Mouse (Mus musculus) heart, embryonic 14.5 days (tissue): ENCODE results near the gene Cebpg. TPM values are rescaled to one million over a fixed set of nuclear protein-coding genes. Genes with fewer than 3 reads are reported as not detected.

Source experiments
- ATAC-seq: fragments of 200-750 bp; cut with Nextera tagmentation; 2 replicates; pipeline ENCODE4 v1.8.0; 2017; ENCODE audit warnings: low read depth, moderate TSS enrichment; ENCODE audit not compliant: insufficient number of reproducible peaks, insufficient read depth, low FRiP score
- H3K27ac ChIP-seq, 2 experiments: fragments of 200-500 bp in 1 of 2; fragments of 300-500 bp in 1 of 2; sonication (generic) in 1 of 2; replicated peaks in 1 of 2; 2 replicates each; pipeline ENCODE4 v1.5.1; 2012 to 2014; ENCODE audit warnings: low read depth in 2 of 2, low read length in 2 of 2, control low read depth in 1 of 2, mild to moderate bottlenecking in 1 of 2, mixed read lengths in 1 of 2; ENCODE audit not compliant: control insufficient read depth in 1 of 2, insufficient read depth in 1 of 2
- H3K27me3 ChIP-seq: fragments of 300-500 bp; sonication (generic); 2 replicates; pipeline ENCODE4 v1.6.1; 2014; ENCODE audit warnings: mild to moderate bottlenecking, low read length, control low read depth; ENCODE audit not compliant: control insufficient read depth, insufficient read depth
- H3K36me3 ChIP-seq: fragments of 300-500 bp; sonication (generic); 2 replicates; pipeline ENCODE4 v1.6.1; 2014; ENCODE audit warnings: mild to moderate bottlenecking, control low read depth, low read length, mixed read lengths; ENCODE audit not compliant: control insufficient read depth, insufficient read depth
- H3K4me1 ChIP-seq, 2 experiments: fragments of 200-500 bp in 1 of 2; fragments of 300-500 bp in 1 of 2; sonication (generic) in 1 of 2; 2 replicates each; pipeline ENCODE4 v1.6.1; 2012 to 2014; ENCODE audit warnings: low read length in 2 of 2, control low read depth in 1 of 2, mixed read lengths in 1 of 2; ENCODE audit not compliant: control insufficient read depth in 2 of 2, insufficient read depth in 2 of 2
- H3K4me2 ChIP-seq: fragments of 300-500 bp; sonication (generic); 2 replicates; pipeline ENCODE4 v1.6.1; 2014; ENCODE audit warnings: mild to moderate bottlenecking, low read length
- H3K4me3 ChIP-seq, 2 experiments: fragments of 200-500 bp in 1 of 2; fragments of 300-500 bp in 1 of 2; sonication (generic) in 1 of 2; 2 replicates each; pipeline ENCODE4 v1.5.1; 2012 to 2014; ENCODE audit warnings: low read length in 2 of 2, mild to moderate bottlenecking in 2 of 2, control low read depth in 1 of 2, low read depth in 1 of 2, moderate library complexity in 1 of 2; ENCODE audit not compliant: control insufficient read depth in 1 of 2, insufficient read depth in 1 of 2
- H3K9ac ChIP-seq: fragments of 300-500 bp; sonication (generic); 2 replicates; pipeline ENCODE4 v1.6.1; 2014; ENCODE audit warnings: mild to moderate bottlenecking, low read length
- H3K9me3 ChIP-seq: fragments of 300-500 bp; sonication (generic); 2 replicates; pipeline ENCODE4 v1.6.1; 2016; ENCODE audit warnings: low read length, control low read depth; ENCODE audit not compliant: control insufficient read depth
- WGBS: fragments of 180-500 bp; shearing (Covaris S2); extraction: QIAGEN DNeasy Blood & Tissue Kit; methylation state at CpG from one replicate; pipeline ENCODE4 v1.1.7; 2014; 5-methylcytosine and 5-hydroxymethylcytosine counted together
- polyA plus RNA-seq: library from polyadenylated mRNA; unstranded; fragments of >200 nt; fragmentation: Nextera tagmentation; extraction: Ambion mirVana; gene quantifications from 2 replicates; pipeline ENCODE4 v1.2.1, GENCODE M21; 2014

Cebpg gene
- polyA plus RNA-seq, 1 experiment from 2014 or later, result 18.3 TPM

DNA sequence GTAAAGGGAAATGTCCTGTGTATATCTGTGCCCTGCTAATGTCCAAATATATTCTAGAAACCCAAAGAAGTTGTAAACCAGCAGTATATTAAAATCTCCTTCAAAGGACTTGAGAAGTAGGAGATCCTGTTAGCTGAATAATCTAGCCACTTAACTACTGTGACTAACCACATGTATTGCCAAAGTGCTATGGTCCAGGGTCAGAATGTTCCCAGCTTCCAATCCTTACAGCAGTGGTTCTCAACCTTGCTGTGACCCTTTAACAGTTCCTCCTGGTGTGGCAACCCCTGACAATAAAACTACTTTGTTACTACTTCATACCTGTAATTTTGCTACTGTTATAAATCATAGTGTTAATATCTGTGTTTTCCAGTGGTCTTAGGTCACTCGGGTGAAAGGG lies 2.0 kb upstream of the Cebpg start:
- Histone ChIP-seq H3K9me3 (no peaks in the 10 kb centered on the region), H3K27me3 (no peaks in the 10 kb centered on the region), H3K4me1 (peaks cover 2 to 16% of the 10 kb centered on the region in 2 experiments; a peak in 3 of 4 replicates), H3K9ac (no peak overlapping the region), H3K4me3 (no peak overlapping the region), H3K4me2 (no peak overlapping the region), H3K27ac (no peak overlapping the region), H3K36me3 (no peaks in the 10 kb centered on the region)
- WGBS, result 79% methylated on average over 1 of the region's 1 CpGs
- no peak for ATAC-seq

DNA sequence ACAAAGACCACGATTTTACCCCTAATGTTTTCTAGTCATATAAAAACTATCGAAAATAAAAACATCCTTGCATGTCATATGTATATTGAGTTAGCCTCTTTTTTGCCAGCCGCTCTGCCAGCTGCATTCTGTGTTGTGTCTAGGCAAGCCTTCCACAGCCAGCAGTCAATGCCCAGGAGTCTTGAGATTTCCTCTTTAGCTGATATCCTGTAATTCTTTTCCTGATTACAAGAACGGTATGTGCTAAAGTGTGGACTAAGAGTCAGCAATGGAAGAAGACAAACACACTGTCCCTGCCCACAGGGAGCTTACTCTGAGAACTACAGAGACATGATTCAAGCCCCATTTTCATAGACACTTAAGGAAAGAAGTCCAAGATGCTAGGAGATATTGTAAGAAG lies 1.2 kb upstream of the Cebpg start:
- WGBS, result 72% methylated on average over 4 of the region's 4 CpGs
- Histone ChIP-seq H3K9me3 (no peaks in the 10 kb centered on the region), H3K4me1 (peaks cover 2 to 16% of the 10 kb centered on the region in 2 experiments; a peak in 3 of 4 replicates), H3K4me3 (no peak overlapping the region), H3K27ac (no peak overlapping the region), H3K36me3 (no peaks in the 10 kb centered on the region), H3K27me3 (no peaks in the 10 kb centered on the region), H3K9ac (no peak overlapping the region), H3K4me2 (no peak overlapping the region)
- ATAC-seq, result no peak

DNA sequence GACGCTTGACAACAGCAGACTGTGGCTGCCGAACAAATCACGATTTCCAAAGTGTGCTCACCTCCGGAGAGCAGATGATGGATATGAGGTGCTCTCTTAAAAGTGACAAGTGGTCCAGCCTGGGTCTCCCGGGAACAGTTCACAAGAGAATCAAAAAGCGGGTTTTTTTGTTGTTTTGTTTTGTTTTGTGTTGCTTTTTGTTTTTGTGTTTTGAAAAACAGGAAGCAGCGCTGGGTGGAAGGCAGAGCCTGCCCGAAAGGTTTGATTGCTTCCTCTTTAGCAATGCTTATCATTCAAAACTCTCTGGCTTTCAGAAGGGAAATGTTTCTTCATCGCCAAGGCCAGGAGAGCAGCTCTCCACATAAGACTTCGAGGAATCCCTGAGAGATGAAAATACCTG lies 626 bp upstream of the Cebpg start:
- ATAC-seq, result no peak
- Histone ChIP-seq H3K9ac (peak overlapping the region; percentile 92), H3K4me2 (peak overlapping the region; percentile 82), H3K36me3 (no peaks in the 10 kb centered on the region), H3K27me3 (no peaks in the 10 kb centered on the region), H3K9me3 (no peaks in the 10 kb centered on the region), H3K4me3 (peak overlapping the region; percentile 46 to 98), H3K4me1 (peaks cover 2 to 16% of the 10 kb centered on the region in 2 experiments; a peak in 3 of 4 replicates), H3K27ac (peak overlapping the region; percentile 14 to 16; a peak in 2 of 4 replicates)
- WGBS, result 10% methylated on average over 10 of the region's 10 CpGs

DNA sequence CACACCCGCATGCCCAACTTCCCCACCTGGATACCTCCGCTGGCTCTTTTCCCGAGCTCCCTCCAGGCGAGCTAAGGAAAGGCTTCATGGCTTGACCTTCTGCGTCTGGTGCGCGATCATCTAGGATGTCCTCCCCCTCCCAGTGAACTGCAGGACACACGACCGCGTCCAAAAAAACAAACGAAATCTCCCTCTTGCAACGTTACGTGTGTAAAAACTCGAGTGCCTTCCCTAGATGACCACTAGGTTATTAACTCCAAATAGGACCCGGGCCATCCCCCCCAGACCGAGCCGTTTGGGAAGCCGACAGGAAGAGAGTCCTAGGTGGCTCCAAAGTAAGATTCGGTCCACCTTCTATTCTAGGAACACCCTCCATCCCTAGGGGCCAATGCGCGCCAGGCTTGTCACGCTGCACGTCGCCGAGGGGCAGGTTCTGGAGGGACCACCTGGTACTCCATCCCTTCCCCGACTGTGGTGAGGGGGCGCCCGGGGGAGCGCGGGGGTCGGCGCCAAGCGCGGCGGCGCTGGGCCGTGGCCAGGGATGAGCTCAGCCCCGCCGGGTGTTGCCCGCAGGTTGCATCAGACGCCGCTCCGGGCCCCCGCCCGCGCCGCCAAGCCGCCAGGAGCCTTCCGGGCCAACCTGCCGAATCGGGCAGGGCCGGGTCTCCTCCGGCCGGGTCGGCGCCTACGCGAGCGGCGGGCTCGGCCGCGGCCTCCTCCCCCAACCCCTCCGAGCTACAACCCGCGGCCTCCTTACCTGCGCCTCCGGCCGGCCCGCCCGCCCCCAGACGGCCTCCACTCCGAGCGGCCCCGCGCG lies 546 bp downstream of the Cebpg start:
- peak; percentile 78 for ATAC-seq
- Histone ChIP-seq H3K4me3 (peak overlapping the region; percentile 87 to 98), H3K4me2 (peak overlapping the region; percentile 92), H3K4me1 (peaks cover 2 to 16% of the 10 kb centered on the region in 2 experiments; a peak in 3 of 4 replicates), H3K9ac (peak overlapping the region; percentile 92), H3K9me3 (no peaks in the 10 kb centered on the region), H3K27ac (peak overlapping the region; percentile 50 to 88), H3K36me3 (peaks cover 2% of the 10 kb centered on the region), H3K27me3 (no peaks in the 10 kb centered on the region)
- under 1% methylated on average over 68 of the region's 77 CpGs for WGBS

DNA sequence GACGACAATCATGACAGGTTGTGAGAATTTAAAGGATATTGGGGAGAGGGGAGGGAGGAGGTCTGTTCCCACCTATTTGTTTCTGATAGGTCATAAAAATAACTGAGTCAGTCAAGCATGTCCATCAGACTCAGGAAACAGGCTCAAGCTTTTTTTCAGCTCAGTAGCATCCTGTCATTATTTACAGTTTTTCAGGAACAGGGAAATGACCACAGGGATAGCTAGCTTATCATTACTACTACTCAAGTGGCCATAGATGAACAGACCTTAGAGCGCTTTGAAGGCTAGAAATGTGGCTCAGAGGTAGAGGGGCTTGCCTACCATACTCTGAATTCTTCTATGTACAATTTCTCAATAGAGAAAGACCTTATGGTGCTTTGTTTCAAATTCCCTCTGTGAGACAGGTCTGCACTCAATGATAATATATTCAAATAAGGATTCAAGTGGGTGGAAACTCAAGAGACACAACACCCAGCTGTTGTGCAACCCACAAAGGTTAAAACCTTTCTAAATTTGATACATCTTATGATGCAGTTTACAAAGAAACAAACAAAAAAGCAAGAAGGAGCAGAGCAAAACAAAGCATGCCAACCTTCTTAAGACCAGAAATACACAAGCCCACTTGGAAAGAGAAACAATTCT lies 1.3 kb downstream of the Cebpg start:
- Histone ChIP-seq H3K4me1 (peaks cover 2 to 16% of the 10 kb centered on the region in 2 experiments; a peak in 3 of 4 replicates), H3K27ac (peak overlapping the region; percentile 29 to 50; a peak in 1 of 4 replicates)

DNA sequence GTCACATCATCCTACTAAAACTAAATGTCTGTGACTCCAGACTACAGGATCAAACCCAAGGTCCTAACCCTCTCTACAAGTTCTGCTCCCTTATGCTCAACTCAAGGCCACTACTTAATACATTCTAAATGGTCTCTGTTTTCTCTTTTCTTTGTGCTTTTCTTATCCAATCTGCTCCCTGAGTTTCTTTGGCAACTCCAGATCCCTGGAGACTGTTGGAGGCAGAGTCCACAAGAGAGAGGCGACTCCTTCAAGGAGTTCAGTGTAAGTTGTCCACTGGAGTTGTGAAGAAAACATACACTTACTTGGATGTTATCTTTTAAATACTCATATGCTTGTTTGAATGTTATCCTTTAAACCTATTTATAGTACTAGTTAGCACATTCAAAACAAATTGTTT lies 2.1 kb downstream of the Cebpg start:
- H3K4me2 ChIP-seq, result no peak overlapping the region; the same call in 1 of the 2 replicates
- peaks cover 18% of the 10 kb centered on the region for H3K36me3 ChIP-seq
- ATAC-seq, result no peak
- no peaks in the 10 kb centered on the region for H3K27me3 ChIP-seq
- H3K9me3 ChIP-seq, result no peaks in the 10 kb centered on the region
- H3K9ac ChIP-seq, result no peak overlapping the region
- 86% methylated on average over 1 of the region's 1 CpGs for WGBS
- H3K27ac ChIP-seq, result no peak overlapping the region
- H3K4me1 ChIP-seq, result peaks cover 2 to 16% of the 10 kb centered on the region in 2 experiments; a peak in 3 of 4 replicates
- no peak overlapping the region for H3K4me3 ChIP-seq

More for the DNA sequence above, 1.3 kb downstream of the Cebpg start:
- no peak for ATAC-seq
- Histone ChIP-seq H3K4me2 (peak overlapping the region; percentile 92), H3K9me3 (no peaks in the 10 kb centered on the region), H3K4me3 (peak overlapping the region; percentile 87 to 98), H3K36me3 (peaks cover 10% of the 10 kb centered on the region), H3K9ac (peak overlapping the region; percentile 92), H3K27me3 (no peaks in the 10 kb centered on the region)
- WGBS, result 38% methylated on average over 2 of the region's 2 CpGs

DNA sequence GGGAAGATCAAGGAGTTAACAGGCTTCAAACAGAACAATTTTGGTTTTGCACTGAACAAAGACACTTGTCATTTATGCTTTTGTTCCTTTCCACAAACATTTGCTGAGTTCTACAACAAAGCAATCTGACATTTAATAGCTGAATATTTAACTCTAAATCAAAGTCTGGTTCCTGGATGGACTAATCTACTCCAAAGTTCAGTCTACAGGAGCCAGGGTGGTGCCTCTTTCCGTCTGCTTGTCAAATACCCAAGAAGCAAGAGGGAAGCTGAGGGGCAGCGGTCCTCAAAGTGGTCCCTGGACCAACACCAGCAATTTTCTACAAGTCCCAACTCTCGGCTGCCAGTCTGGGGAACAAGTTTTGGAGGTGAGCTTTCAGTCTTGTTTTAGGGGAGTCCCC lies 3.2 kb downstream of the Cebpg start:
- Histone ChIP-seq H3K4me1 (peaks cover 2 to 16% of the 10 kb centered on the region in 2 experiments; a peak in 3 of 4 replicates), H3K36me3 (peaks cover 22% of the 10 kb centered on the region), H3K9ac (no peak overlapping the region), H3K27ac (no peak overlapping the region), H3K9me3 (no peaks in the 10 kb centered on the region), H3K4me2 (no peak overlapping the region), H3K4me3 (no peak overlapping the region), H3K27me3 (no peaks in the 10 kb centered on the region)
- WGBS, result 93% methylated on average over 3 of the region's 3 CpGs
- ATAC-seq, result no peak
